Mouse (Mus musculus) left cerebral cortex, adult 2 months (tissue): Measurements from ENCODE around the gene Abca8b. TPM values are rescaled to one million over a fixed set of nuclear protein-coding genes. Genes with fewer than 3 reads are reported as not detected.
"Not testable (repeated sequence)": the region's sequence is repeated elsewhere in the genome, so short reads cannot be mapped to it uniquely, and the experiment has no call there.

Experiments used
- DNase-seq, 2 experiments: peaks; one replicate each; pipeline ENCODE4 v3.0.0; 2021 to 2022; ENCODE audit warnings: low spot score in 2 of 2, mixed read lengths in 1 of 2; ENCODE audit errors: extremely low spot score in 1 of 2
- H3K27ac ChIP-seq: fragments of 200-600 bp; 2 replicates; pipeline ENCODE4 v1.8.1; 2022
- H3K4me3 ChIP-seq: fragments of 200-600 bp; 2 replicates; pipeline ENCODE4 v1.8.1; 2022
- CTCF ChIP-seq: fragments of 200-600 bp; IDR thresholded peaks from 2 replicates; pipeline ENCODE4 v1.8.1; 2022; ENCODE audit warnings: antibody characterized with exemption, mild to moderate bottlenecking, moderate library complexity
- intact Hi-C: fragments of 180-260 bp; cut with DNase I; formaldehyde crosslinking; loops from one replicate; pipeline ENCODE4 v1.15.1; 2025
- total RNA-seq, 2 experiments: library from RNA; stranded (reverse); gene quantifications; 2 replicates each; pipeline ENCODE4 v1.2.3; 2021

The Abca8b gene
- total RNA-seq, 2 experiments from 2014 or later, result 12.1 to 12.2 TPM

DNA sequence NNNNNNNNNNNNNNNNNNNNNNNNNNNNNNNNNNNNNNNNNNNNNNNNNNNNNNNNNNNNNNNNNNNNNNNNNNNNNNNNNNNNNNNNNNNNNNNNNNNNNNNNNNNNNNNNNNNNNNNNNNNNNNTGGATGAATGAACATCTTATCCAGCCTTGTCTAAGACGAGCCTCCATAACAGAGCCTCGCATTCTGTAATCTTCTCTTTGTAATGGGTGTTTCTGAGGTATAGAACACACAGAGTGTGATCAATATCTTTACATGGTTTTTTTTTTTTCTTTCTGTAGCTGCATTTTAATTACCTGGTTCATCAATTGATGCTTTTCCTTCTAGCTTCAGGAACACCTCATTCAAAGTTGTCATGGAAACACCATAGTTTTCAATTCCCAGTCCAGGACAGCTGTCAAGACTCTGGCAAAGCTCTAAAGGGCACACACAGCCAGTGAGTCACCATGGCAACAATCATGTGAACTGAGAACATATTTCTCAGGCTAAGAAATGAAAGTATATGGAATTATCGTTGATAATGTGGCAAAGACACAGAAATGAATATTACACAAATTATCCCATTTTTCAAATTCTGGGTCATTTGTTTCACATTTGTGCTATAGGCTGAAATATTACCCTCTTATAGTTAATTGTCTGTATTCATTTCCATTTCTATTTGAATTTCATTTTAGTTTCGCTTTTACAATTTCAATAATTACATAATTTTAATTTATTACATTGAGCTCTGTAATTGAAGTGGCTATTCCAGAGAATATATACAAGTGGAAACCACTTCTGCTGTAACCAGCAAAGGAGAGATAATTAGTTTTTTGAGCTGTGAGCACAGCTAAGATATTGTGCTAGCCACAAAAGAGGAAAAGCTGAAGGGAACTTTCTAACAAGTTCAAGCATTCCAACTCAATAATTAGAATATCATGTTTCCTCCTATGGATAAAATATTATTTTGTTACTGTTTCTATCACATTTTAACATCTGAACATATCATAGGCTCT is 33.9 kb downstream of the Abca8b start:
- H3K27ac ChIP-seq, result no peak overlapping the region
- H3K4me3 ChIP-seq, result no peak overlapping the region
- DNase-seq, result no peak
- intact Hi-C loops, result no loop called here
- TF ChIP-seq CTCF, result no peak

DNA sequence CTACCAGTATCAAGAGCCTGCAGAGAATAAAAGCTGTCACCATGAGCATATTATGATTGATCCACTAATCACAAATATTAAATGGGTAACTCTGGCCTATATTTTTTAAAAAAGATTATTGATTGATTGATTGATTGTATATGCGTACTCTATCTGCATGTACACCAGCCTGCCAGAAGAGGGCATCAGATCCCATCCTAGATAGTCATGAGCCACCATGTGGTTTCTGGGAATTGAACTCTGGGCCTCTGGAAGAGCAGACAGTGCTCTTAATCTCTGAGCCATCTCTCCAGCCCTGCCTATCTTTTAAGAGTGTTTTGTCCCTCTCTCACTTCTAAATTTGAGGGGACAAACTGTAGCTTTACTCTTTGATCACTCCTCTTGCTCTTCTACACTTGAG is 40.5 kb downstream of the Abca8b start:
- Histone ChIP-seq H3K27ac (no peak overlapping the region), H3K4me3 (no peak overlapping the region)
- intact Hi-C loops, result loop anchor here (2.0 kb wide), 1 partner anchor 314 kb away; no protein-coding TSS in a partner anchor
- DNase-seq, result no peak
- peak; percentile 34 for TF ChIP-seq CTCF

DNA sequence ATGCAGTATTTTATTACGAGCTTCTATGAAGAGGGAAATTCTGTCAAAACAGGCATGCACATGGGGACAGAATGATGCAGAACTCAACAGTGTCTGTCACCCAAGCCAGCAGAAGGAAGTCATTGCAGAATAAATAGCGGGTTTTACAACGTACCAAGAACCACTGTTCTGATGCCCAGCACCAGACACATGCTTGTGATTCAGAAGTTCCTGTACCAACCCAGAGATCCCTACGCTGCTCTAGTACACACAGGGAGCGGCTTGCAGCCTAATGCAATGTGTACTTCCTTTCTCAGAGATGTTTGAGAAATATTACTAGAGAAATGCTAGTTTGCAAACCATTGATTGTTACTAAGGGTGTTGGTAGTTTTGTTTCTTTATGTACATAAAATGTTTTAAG is 58.7 kb downstream of the Abca8b start:
- H3K4me3 ChIP-seq, result no peak overlapping the region
- no peak overlapping the region for H3K27ac ChIP-seq
- intact Hi-C loops, result no loop called here
- no peak for DNase-seq
- TF ChIP-seq CTCF, result no peak

DNA sequence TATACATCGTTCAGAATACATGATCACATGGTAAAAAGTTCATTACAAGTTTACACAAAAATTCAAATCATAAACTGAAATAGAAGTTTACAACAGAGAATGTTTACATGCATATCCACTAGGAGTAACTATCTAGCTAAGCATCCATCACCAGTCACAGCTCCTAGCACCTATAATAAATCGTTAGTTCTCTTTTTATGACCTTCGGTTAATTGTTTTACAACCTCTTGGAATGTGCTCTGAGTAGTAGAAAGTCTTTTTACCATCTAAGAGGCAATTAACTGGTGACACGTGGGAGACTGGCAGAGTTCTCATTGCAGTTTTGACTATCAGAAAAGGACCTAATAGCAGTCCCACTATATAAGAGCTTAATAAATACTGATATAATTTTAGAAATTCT is 62.4 kb downstream of the Abca8b start:
- H3K4me3 ChIP-seq, DNase-seq, intact Hi-C loops, H3K27ac ChIP-seq: not testable (repeated sequence)

DNA sequence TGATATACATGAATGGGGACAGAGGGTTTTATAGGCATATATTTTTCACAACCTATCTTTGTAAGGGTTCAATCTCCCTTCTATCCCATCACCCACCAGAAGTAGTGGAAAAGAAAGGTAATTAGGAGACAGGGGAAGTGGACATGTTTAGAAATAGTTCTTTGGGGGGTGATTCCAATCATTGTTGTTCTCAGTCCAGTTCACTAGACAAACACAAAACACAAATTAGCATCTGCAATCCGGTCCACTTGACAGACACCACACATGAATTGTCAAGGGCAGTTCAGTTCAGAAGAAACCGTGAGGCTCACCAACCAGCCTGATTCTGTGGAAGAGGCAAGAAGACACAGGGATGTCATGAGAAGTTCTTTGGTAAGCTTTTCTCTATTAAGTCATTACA is 67.2 kb downstream of the Abca8b start:
- intact Hi-C loops, result no loop called here
- H3K4me3 ChIP-seq, result no peak overlapping the region
- H3K27ac ChIP-seq, result no peak overlapping the region
- TF ChIP-seq CTCF, result no peak
- no peak for DNase-seq

DNA sequence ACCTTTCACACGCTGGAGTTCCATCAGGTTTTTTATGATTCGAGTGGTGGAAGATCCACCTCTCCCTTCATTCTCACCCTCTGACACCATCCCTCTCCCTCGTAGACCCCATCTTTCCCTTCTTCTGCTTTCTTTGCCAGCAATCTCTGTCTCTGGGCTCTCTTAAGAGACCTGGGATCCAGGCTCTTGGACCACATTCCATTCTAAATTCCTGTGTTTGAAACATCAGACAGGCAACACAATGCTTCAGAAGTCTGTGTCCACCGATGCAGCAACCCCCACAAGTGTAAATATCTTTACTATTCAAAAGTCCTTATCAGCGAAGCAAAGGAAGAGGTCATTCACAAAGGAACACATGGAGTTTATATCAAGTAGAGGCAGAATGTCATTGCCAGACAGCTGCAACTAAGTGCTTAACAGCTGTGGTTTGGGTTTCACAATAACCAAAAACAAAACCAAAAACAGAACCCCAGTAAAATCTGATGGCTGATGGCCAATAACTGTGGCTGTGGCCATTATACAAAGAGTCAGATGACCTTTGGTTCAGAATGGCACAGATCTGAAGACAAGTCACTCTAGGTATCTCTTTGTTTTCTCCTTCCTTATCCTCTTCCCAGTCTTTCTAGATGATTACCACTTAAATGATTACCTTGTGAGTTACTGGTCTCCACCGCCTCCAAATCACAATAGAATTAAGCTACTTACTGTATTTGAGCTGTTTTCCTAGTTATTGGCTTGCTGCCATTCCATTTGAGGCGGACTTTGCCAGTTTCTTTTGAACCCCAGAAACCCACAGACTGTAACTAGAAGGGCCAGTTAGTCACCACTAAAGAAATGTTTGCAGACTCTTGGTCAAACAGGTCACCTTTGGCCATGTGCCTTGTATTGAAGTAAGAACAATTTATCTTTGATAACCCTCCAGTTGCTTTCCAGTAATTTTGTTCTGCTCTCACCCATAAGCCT is 68.6 kb downstream of the Abca8b start:
- no peak for DNase-seq
- intact Hi-C loops, result no loop called here
- Histone ChIP-seq H3K27ac (no peak overlapping the region), H3K4me3 (no peak overlapping the region)
- TF ChIP-seq CTCF, result no peak

DNA sequence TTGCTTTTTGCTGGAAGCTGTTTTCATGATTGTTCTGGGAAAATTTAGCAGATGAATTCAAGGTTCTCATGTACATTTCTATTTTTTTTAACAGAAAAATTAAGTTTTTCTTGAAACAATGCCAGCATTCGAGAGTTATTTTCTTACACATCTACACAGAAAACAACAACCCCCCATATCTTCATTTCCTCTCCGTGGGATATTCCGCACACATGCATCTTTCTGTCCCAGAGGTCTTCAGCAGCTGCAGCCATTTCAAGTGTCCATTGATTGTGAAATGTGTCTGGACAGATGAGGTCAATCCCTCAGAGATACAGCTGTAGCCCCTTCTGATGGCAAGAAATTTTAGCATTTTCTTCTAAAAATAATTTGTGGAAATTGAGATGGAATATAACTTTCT is 73.4 kb downstream of the Abca8b start:
- Histone ChIP-seq H3K27ac (no peak overlapping the region), H3K4me3 (no peak overlapping the region)
- DNase-seq, result no peak
- no peak for TF ChIP-seq CTCF
- intact Hi-C loops, result no loop called here

DNA sequence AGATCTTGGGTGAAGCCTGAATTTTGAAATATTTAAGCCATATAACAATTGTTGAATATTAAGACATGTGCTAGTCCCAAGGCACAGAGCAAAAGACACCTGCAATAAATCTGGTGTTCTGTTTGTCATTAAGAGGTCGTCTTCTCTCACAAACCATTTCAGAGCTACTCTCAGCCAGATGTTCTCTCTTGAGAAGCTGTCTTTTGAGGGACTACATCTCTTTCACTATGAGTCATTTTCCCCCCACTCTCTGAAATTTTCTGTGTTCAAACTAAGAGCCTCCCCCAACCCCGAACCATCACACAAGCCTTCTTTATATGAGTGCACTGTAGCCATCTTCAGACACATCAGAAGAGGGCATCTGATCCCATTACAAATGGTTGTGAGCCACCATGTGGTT is 76.2 kb downstream of the Abca8b start:
- no peak overlapping the region for H3K27ac ChIP-seq
- no peak overlapping the region for H3K4me3 ChIP-seq
- TF ChIP-seq CTCF, result no peak
- intact Hi-C loops, result no loop called here
- no peak for DNase-seq

DNA sequence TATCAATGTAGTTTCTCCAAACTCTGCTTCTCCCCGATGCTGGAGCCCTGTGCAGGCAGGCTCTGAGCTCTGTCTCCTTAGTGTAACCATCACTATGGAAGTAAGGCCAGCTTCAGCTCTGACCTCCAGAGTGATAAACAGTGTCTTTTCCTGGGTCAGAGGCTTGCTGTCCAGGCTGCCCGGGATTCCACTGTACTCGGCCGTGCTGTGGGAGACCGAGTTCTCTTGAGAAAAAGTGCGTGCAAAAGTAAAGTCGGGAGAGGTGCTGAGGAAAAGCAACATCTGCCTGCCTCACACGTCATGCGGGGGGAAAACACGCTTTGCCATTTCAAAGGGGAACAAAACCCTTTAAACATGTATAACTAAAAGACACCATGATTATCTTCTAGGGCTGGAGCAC is 79.0 kb downstream of the Abca8b start:
- H3K27ac ChIP-seq, result no peak overlapping the region
- DNase-seq, result no peak
- no peak overlapping the region for H3K4me3 ChIP-seq
- no peak for TF ChIP-seq CTCF
- intact Hi-C loops, result no loop called here

DNA sequence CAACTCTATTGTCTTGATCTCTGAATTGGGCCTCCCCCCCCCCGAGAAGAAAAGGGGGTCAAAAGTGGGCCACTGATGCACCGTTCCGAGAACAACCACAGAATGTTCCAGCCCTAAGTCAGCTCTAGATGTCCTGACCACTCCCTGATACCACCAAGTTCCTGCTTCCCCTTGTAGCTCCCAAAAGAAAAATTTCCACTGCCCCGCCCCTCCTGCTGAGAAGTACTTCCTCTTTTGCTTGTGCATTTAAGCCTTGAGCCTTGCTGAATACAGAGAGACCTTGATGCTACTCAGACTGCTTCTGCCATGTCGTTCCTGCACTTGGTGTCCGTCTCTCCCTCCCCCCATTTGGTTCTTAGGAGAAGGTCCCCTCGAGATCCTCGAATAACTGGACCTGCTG is 82.5 kb downstream of the Abca8b start:
- DNase-seq, H3K27ac ChIP-seq, H3K4me3 ChIP-seq, intact Hi-C loops: not testable (repeated sequence)

DNA sequence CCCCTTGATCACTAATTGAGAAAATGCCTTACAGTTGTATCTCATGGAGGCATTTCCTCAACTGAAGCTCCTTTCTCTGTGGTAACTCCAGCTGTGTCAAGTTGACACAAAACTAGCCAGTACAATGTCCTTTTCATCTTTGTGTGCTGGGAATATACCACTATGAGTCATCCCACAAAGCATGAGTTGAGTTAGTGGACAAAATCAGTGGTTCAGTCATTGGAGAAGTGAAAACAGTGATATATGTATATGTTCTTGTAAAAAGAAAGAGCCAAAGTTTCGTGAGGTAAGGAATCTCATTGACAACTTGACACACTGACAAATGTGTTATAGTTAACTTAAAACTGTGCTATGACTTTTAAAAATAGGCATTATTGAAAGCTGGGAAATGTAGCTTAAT is 83.5 kb downstream of the Abca8b start:
- H3K4me3 ChIP-seq, intact Hi-C loops, DNase-seq, H3K27ac ChIP-seq: not testable (repeated sequence)

DNA sequence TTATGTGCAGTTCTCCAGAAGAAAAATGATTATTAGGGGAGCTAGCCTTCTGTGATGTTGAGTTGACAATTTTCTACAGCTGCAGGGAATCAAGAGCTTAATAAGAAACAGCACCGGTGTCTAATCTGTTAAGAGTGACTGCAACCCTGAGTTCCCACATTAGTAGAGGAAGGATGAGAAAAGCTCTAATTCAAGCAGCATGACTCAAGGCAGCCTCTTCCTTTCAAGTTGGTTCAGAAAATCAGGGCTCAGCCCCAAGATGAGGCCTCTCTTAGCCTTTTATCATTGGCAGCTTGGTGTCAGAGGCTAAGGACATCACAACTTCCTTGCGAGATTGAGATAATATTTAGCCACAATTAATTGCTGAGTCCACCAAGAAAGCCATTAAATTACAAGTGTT is 85.8 kb downstream of the Abca8b start:
- intact Hi-C loops, result no loop called here
- no peak for TF ChIP-seq CTCF
- Histone ChIP-seq H3K4me3 (no peak overlapping the region), H3K27ac (no peak overlapping the region)
- no peak for DNase-seq
